Mouse (Mus musculus) left cerebral cortex, adult 8-10 months (tissue): Measurements from ENCODE around the gene Kcnn4. TPM values are rescaled to one million over a fixed set of nuclear protein-coding genes. Genes with fewer than 3 reads are reported as not detected.
"Not testable (repeated sequence)": the region's sequence is repeated elsewhere in the genome, so short reads cannot be mapped to it uniquely, and the experiment has no call there.

Experiments
- DNase-seq, 2 experiments: peaks; one replicate each; pipeline ENCODE4 v3.0.0; 2022; ENCODE audit warnings: low spot score in 2 of 2
- total RNA-seq, 4 experiments: library from RNA; stranded (reverse); gene quantifications; 2 replicates each; pipeline ENCODE4 v1.2.4; 2022

The Kcnn4 gene
- total RNA-seq, 4 experiments from 2014 or later, result 0.50 to 1.0 (median 0.53) TPM

- no peak for DNase-seq
Measured at GRCm38 (mm10) chr7:24390512-24390911, 20.4 kb downstream of the Kcnn4 start.

GRCm38 (mm10) chr7:24391077-24391476 is 21.0 kb downstream of the Kcnn4 start:
- no peak for DNase-seq

GRCm38 (mm10) chr7:24391687-24392086 is 21.6 kb downstream of the Kcnn4 start:
- no peak for DNase-seq

- no peak for DNase-seq
Measured at GRCm38 (mm10) chr7:24394054-24394453, 24.0 kb downstream of the Kcnn4 start.

- DNase-seq, result no peak
Measured at GRCm38 (mm10) chr7:24394475-24395161, 24.6 kb downstream of the Kcnn4 start.

GRCm38 (mm10) chr7:24396832-24397231 is 26.8 kb downstream of the Kcnn4 start:
- no peak for DNase-seq

- no peak for DNase-seq
Measured at GRCm38 (mm10) chr7:24398364-24398913, 28.4 kb downstream of the Kcnn4 start.

- peak; percentile 85 to 96 for DNase-seq
Measured at GRCm38 (mm10) chr7:24399256-24400081, 29.4 kb downstream of the Kcnn4 start, which contains the start of gene Smg9. Gene Smg9, plus strand, starts transcription at chr7:24399619.

GRCm38 (mm10) chr7:24400082-24400452 is 30.0 kb downstream of the Kcnn4 start:
- DNase-seq, result no peak

GRCm38 (mm10) chr7:24400489-24400888 is 30.4 kb downstream of the Kcnn4 start:
- not testable (repeated sequence) for DNase-seq

GRCm38 (mm10) chr7:24402851-24403250 is 32.8 kb downstream of the Kcnn4 start:
- DNase-seq, result no peak

GRCm38 (mm10) chr7:24405649-24406048 is 35.6 kb downstream of the Kcnn4 start:
- no peak for DNase-seq

- DNase-seq, result no peak
Measured at GRCm38 (mm10) chr7:24406528-24407344, 36.7 kb downstream of the Kcnn4 start.

GRCm38 (mm10) chr7:24408186-24408585 is 38.1 kb downstream of the Kcnn4 start:
- DNase-seq, result no peak

GRCm38 (mm10) chr7:24410123-24410522 is 40.1 kb downstream of the Kcnn4 start:
- no peak for DNase-seq

GRCm38 (mm10) chr7:24410831-24411230 is 40.8 kb downstream of the Kcnn4 start:
- DNase-seq, result no peak

GRCm38 (mm10) chr7:24413630-24414029 is 43.6 kb downstream of the Kcnn4 start:
- DNase-seq, result no peak

GRCm38 (mm10) chr7:24415261-24415660 is 45.2 kb downstream of the Kcnn4 start:
- DNase-seq, result no peak

- no peak for DNase-seq
Measured at GRCm38 (mm10) chr7:24419579-24419978, 49.5 kb downstream of the Kcnn4 start.

- no peak for DNase-seq
Measured at GRCm38 (mm10) chr7:24421648-24422047, 51.6 kb downstream of the Kcnn4 start.

GRCm38 (mm10) chr7:24422251-24422650 is 52.2 kb downstream of the Kcnn4 start:
- DNase-seq, result no peak
